In genomic region chr14:31385977-31386697, GRCm38 (mm10) we compare ENCODE assay signal across 8 mouse cellular contexts. TPM values are rescaled to one million over a fixed set of nuclear protein-coding genes. Genes with fewer than 3 reads are reported as not detected.
DNase-seq lines count a peak whose midpoint lies in the region; ATAC-seq and TF ChIP-seq lines count a peak whose summit lies in the region.

No protein-coding gene starts in this region.

- no peaks in the 10 kb centered on the region for H3K9me3 ChIP-seq in midbrain, embryonic 11.5 days (ENCODE audit: control insufficient read depth, low read length)
- H3K9me3 ChIP-seq in midbrain, embryonic 15.5 days = no peaks in the 10 kb centered on the region
- H3K9me3 ChIP-seq in intestine, postnatal 0 days (ENCODE audit: control insufficient read depth) = no peaks in the 10 kb centered on the region
- no peaks in the 10 kb centered on the region for H3K9me3 ChIP-seq in liver, embryonic 11.5 days (ENCODE audit: control insufficient read depth, low read length)

- TF ChIP-seq CTCF in intestine, postnatal 0 days (IDR thresholded peaks at IDR 0.05; ENCODE audit: low read depth) = peak; percentile 99
- TF ChIP-seq CTCF in olfactory bulb, adult 2 months (IDR thresholded peaks at IDR 0.05; ENCODE audit: insufficient read depth, low read depth, low read length) = peak; percentile 77

- WGBS in midbrain, embryonic 11.5 days = 55% methylated on average over 13 of the region's 13 CpGs
- 59% methylated on average over 13 of the region's 13 CpGs for WGBS in midbrain, embryonic 15.5 days
- 38% methylated on average over 13 of the region's 13 CpGs for WGBS in intestine, postnatal 0 days
- WGBS in liver, embryonic 11.5 days = 41% methylated on average over 13 of the region's 13 CpGs
- WGBS in olfactory bulb, adult 2 months = 57% methylated on average over 13 of the region's 13 CpGs

- no peaks in the 10 kb centered on the region for H3K4me1 ChIP-seq in midbrain, embryonic 11.5 days (ENCODE audit: control insufficient read depth, insufficient read depth, low read length)
- H3K4me1 ChIP-seq in midbrain, embryonic 15.5 days = peaks cover 9% of the 10 kb centered on the region; the same call in 1 of the 2 replicates
- H3K4me1 ChIP-seq in intestine, postnatal 0 days (replicated peaks; ENCODE audit: control insufficient read depth, insufficient read depth, low read length) = no peaks in the 10 kb centered on the region
- H3K4me1 ChIP-seq in liver, embryonic 11.5 days (replicated peaks; ENCODE audit: control insufficient read depth, insufficient read depth, low read length) = no peaks in the 10 kb centered on the region
- peaks cover 33% of the 10 kb centered on the region for H3K4me1 ChIP-seq in olfactory bulb, adult 2 months (ENCODE audit: control insufficient read depth, insufficient read depth, low read length)

- H3K4me2 ChIP-seq in midbrain, embryonic 11.5 days = no peak overlapping the region
- no peak overlapping the region for H3K4me2 ChIP-seq in midbrain, embryonic 15.5 days
- no peak overlapping the region for H3K4me2 ChIP-seq in intestine, postnatal 0 days (replicated peaks; ENCODE audit: low read depth)
- H3K4me2 ChIP-seq in liver, embryonic 11.5 days = no peak overlapping the region

- peak; percentile 90 for DNase-seq in midbrain, embryonic 11.5 days (ENCODE audit: low spot score, missing footprints)
- DNase-seq in gastrocnemius, postnatal 10 days = peak; percentile 82
- peak; percentile 67 for DNase-seq in liver, embryonic 11.5 days (ENCODE audit: low spot score)
- DNase-seq in thymus, postnatal 0 days (ENCODE audit: low spot score) = peak; percentile 74

- no peak for TF ChIP-seq POLR2A in olfactory bulb, adult 2 months (IDR thresholded peaks at IDR 0.05; ENCODE audit: insufficient read depth, low read depth, low read length)

- H3K27ac ChIP-seq in midbrain, embryonic 11.5 days (ENCODE audit: low read depth, low read length) = no peak overlapping the region
- no peak overlapping the region for H3K27ac ChIP-seq in midbrain, embryonic 15.5 days
- H3K27ac ChIP-seq in intestine, postnatal 0 days (ENCODE audit: low read depth, low read length) = no peak overlapping the region
- H3K27ac ChIP-seq in liver, embryonic 11.5 days (ENCODE audit: low read depth, low read length) = no peak overlapping the region
- H3K27ac ChIP-seq in olfactory bulb, adult 2 months (ENCODE audit: insufficient read depth, low read depth, low read length) = no peak overlapping the region

- no peaks in the 10 kb centered on the region for H3K36me3 ChIP-seq in midbrain, embryonic 11.5 days (ENCODE audit: control insufficient read depth, insufficient read depth, low read length)
- 0 out of 2 replicates have a peak, but pooled peaks cover 3% of the 10 kb centered on the region for H3K36me3 ChIP-seq in midbrain, embryonic 15.5 days (replicated peaks)
- H3K36me3 ChIP-seq in intestine, postnatal 0 days (ENCODE audit: control insufficient read depth, insufficient read depth) = no peaks in the 10 kb centered on the region
- no peaks in the 10 kb centered on the region for H3K36me3 ChIP-seq in liver, embryonic 11.5 days (ENCODE audit: control insufficient read depth, insufficient read depth, low read length)

- H3K9ac ChIP-seq in midbrain, embryonic 11.5 days (ENCODE audit: low read length) = no peak overlapping the region
- no peak overlapping the region for H3K9ac ChIP-seq in midbrain, embryonic 15.5 days
- H3K9ac ChIP-seq in intestine, postnatal 0 days (ENCODE audit: low read depth, low read length) = no peak overlapping the region
- no peak overlapping the region for H3K9ac ChIP-seq in liver, embryonic 11.5 days (ENCODE audit: low read depth, low read length)

- H3K27me3 ChIP-seq in midbrain, embryonic 11.5 days (ENCODE audit: control insufficient read depth, insufficient read depth, low read length) = no peaks in the 10 kb centered on the region
- H3K27me3 ChIP-seq in midbrain, embryonic 15.5 days (replicated peaks) = no peaks in the 10 kb centered on the region
- H3K27me3 ChIP-seq in intestine, postnatal 0 days (replicated peaks; ENCODE audit: control insufficient read depth, insufficient read depth, low read length) = no peaks in the 10 kb centered on the region
- H3K27me3 ChIP-seq in liver, embryonic 11.5 days (replicated peaks; ENCODE audit: control insufficient read depth, insufficient read depth, low read length) = no peaks in the 10 kb centered on the region

- ATAC-seq in midbrain, embryonic 11.5 days (ENCODE audit: low FRiP score) = no peak
- ATAC-seq in midbrain, embryonic 15.5 days (replicated peaks) = no peak
- peak; percentile 45; the same call in 1 of the 2 replicates for ATAC-seq in cerebellum, adult (ENCODE audit: insufficient number of reproducible peaks, low FRiP score, low TSS enrichment)
- ATAC-seq in intestine, postnatal 0 days = peak; percentile 75; the same call in 1 of the 2 replicates
- ATAC-seq in liver, embryonic 11.5 days (replicated peaks; ENCODE audit: low FRiP score) = peak; percentile 73; the same call in 1 of the 2 replicates

- no peak overlapping the region for H3K4me3 ChIP-seq in midbrain, embryonic 11.5 days (ENCODE audit: low read depth, low read length)
- no peak overlapping the region for H3K4me3 ChIP-seq in midbrain, embryonic 15.5 days
- H3K4me3 ChIP-seq in intestine, postnatal 0 days (ENCODE audit: low read depth, low read length) = no peak overlapping the region
- H3K4me3 ChIP-seq in liver, embryonic 11.5 days (ENCODE audit: low read depth, low read length) = no peak overlapping the region
- H3K4me3 ChIP-seq in olfactory bulb, adult 2 months (ENCODE audit: insufficient read depth, low read depth, low read length) = no peak overlapping the region

RNA-seq across cellular contexts. Expression of gene Capn7, which starts 49.7 kb away (rescaled TPM):
- 45.5 and 48.6 TPM in 2 replicates for polyA plus RNA-seq in midbrain, embryonic 11.5 days (2014; fragmentation: Nextera tagmentation; extraction: Ambion mirVana)
- polyA plus RNA-seq in midbrain, embryonic 15.5 days (2015; fragmentation: Nextera tagmentation; extraction: Ambion mirVana) = 85.9 and 89.5 TPM in 2 replicates
- 10 to 100 TPM; 28.0 to 31.1 TPM for total RNA-seq in gastrocnemius, postnatal 10 days (2021)
- polyA plus RNA-seq in intestine, postnatal 0 days (2015; fragmentation: Nextera tagmentation; extraction: Ambion mirVana) = 18.6 and 18.7 TPM in 2 replicates
- polyA plus RNA-seq in liver, embryonic 11.5 days (2014; fragmentation: Nextera tagmentation; extraction: Ambion mirVana) = 34.4 and 39.0 TPM in 2 replicates
- not detected in 2 replicates for polyA plus RNA-seq in olfactory bulb, adult 2 months (2012; ENCODE audit: insufficient read depth, insufficient read length, low replicate concordance, missing spikeins)
- 33.8 and 34.9 TPM in 2 replicates for polyA plus RNA-seq in thymus, postnatal 0 days (2015; fragmentation: Nextera tagmentation; extraction: Ambion mirVana)

RNA-seq across cellular contexts. Expression of gene Sh3bp5, which starts 49.7 kb away (rescaled TPM):
- polyA plus RNA-seq in midbrain, embryonic 11.5 days (2014; fragmentation: Nextera tagmentation; extraction: Ambion mirVana) = 15.3 and 15.8 TPM in 2 replicates
- polyA plus RNA-seq in midbrain, embryonic 15.5 days (2015; fragmentation: Nextera tagmentation; extraction: Ambion mirVana) = 151 and 161 TPM in 2 replicates
- total RNA-seq in gastrocnemius, postnatal 10 days (2021) = 10 to 100 TPM; 76.2 to 81.0 TPM
- 12.0 and 12.4 TPM in 2 replicates for polyA plus RNA-seq in intestine, postnatal 0 days (2015; fragmentation: Nextera tagmentation; extraction: Ambion mirVana)
- polyA plus RNA-seq in liver, embryonic 11.5 days (2014; fragmentation: Nextera tagmentation; extraction: Ambion mirVana) = 15.0 and 17.3 TPM in 2 replicates
- polyA plus RNA-seq in olfactory bulb, adult 2 months (2012; ENCODE audit: insufficient read depth, insufficient read length, low replicate concordance, missing spikeins) = not detected in 2 replicates
- polyA plus RNA-seq in thymus, postnatal 0 days (2015; fragmentation: Nextera tagmentation; extraction: Ambion mirVana) = 20.3 and 20.7 TPM in 2 replicates

Comparison
In these comparisons a context has a peak if more than half of its experiments do, and no peak if none do; other contexts are left out.
1. ATAC-seq: peak in cerebellum, adult (single experiment), intestine, postnatal 0 days (single experiment) and liver, embryonic 11.5 days (single experiment); none in midbrain, embryonic 11.5 days (single experiment) and midbrain, embryonic 15.5 days (single experiment).
2. RNA of gene Sh3bp5, which starts 49.7 kb away (polyA plus RNA-seq): 151 to 161 TPM in midbrain, embryonic 15.5 days, 20.3 to 20.7 TPM in thymus, postnatal 0 days, 15.0 to 17.3 TPM in liver, embryonic 11.5 days, 15.3 to 15.8 TPM in midbrain, embryonic 11.5 days and 12.0 to 12.4 TPM in intestine, postnatal 0 days; not detected in olfactory bulb, adult 2 months; every median in the first group is over 10 times any median in the second.
3. Peak in every context shown above with its lines, with median percentiles within 50 percentile points of each other: DNase-seq.